Mouse (Mus musculus) megakaryocyte progenitor cell, adult 5-6 weeks (primary cell): ENCODE measurements around the gene B3gnt2. TPM values are rescaled to one million over a fixed set of nuclear protein-coding genes. Genes with fewer than 3 reads are reported as not detected.

Source experiments
- ATAC-seq: replicated peaks from 2 replicates; pipeline ENCODE4 v1.8.0; 2016; ENCODE audit warnings: mild to moderate bottlenecking, moderate TSS enrichment, inconsistent platforms; ENCODE audit not compliant: poor library complexity
- total RNA-seq, 2 experiments: library from RNA; stranded (forward) in 1 of 2; stranded (reverse) in 1 of 2; fragments of 157-497, 149-512 nt in 1 of 2; fragments of 200-1000 nt in 1 of 2; gene quantifications; 2 replicates each; pipeline versions ENCODE4 v1.2.3 to v1.2.4; 2015 to 2017

The B3gnt2 gene
- 6.4 and 8.6 TPM in 2 replicates for total RNA-seq (2015)
- 14.7 and 17.9 TPM in 2 replicates for total RNA-seq (2017)

GRCm38 (mm10) chr11:22860335-22861227 lies at the start of gene B3gnt2:
TSS of gene B3gnt2 (minus strand) at chr11:22860961.
- ATAC-seq = peak; percentile 9

GRCm38 (mm10) chr11:22906453-22906865 lies 45.7 kb upstream of the B3gnt2 start:
- ATAC-seq = peak; percentile 76

GRCm38 (mm10) chr11:22902923-22903322 lies 42.2 kb upstream of the B3gnt2 start:
- ATAC-seq = no peak

GRCm38 (mm10) chr11:22900041-22900440 lies 39.3 kb upstream of the B3gnt2 start:
- ATAC-seq = no peak

GRCm38 (mm10) chr11:22897642-22898041 lies 36.9 kb upstream of the B3gnt2 start:
- ATAC-seq = no peak

- peak; percentile 81 for ATAC-seq
Observed at GRCm38 (mm10) chr11:22897127-22897526, 36.4 kb upstream of the B3gnt2 start.

- ATAC-seq = no peak
Observed at GRCm38 (mm10) chr11:22893075-22893474, 32.3 kb upstream of the B3gnt2 start.

- ATAC-seq = no peak
Observed at GRCm38 (mm10) chr11:22892466-22892865, 31.7 kb upstream of the B3gnt2 start.

GRCm38 (mm10) chr11:22891876-22892275 lies 31.1 kb upstream of the B3gnt2 start:
- peak; percentile 87 for ATAC-seq

GRCm38 (mm10) chr11:22891242-22891641 lies 30.5 kb upstream of the B3gnt2 start:
- peak; percentile 62 for ATAC-seq

- no peak for ATAC-seq
Observed at GRCm38 (mm10) chr11:22889224-22889623, 28.5 kb upstream of the B3gnt2 start.

GRCm38 (mm10) chr11:22886991-22887390 lies 26.2 kb upstream of the B3gnt2 start:
- no peak for ATAC-seq

- no peak for ATAC-seq
Observed at GRCm38 (mm10) chr11:22885350-22885749, 24.6 kb upstream of the B3gnt2 start.

GRCm38 (mm10) chr11:22883676-22884075 lies 22.9 kb upstream of the B3gnt2 start:
- ATAC-seq = no peak

- ATAC-seq = no peak
Observed at GRCm38 (mm10) chr11:22882926-22883325, 22.2 kb upstream of the B3gnt2 start.

- ATAC-seq = no peak
Observed at GRCm38 (mm10) chr11:22880383-22881172, 19.8 kb upstream of the B3gnt2 start.

- no peak for ATAC-seq
Observed at GRCm38 (mm10) chr11:22879645-22880044, 18.9 kb upstream of the B3gnt2 start.

- ATAC-seq = peak; percentile 72
Observed at GRCm38 (mm10) chr11:22876680-22877330, 16.0 kb upstream of the B3gnt2 start.

GRCm38 (mm10) chr11:22875279-22875678 lies 14.5 kb upstream of the B3gnt2 start:
- no peak for ATAC-seq

- ATAC-seq = no peak
Observed at GRCm38 (mm10) chr11:22874747-22875146, 14.0 kb upstream of the B3gnt2 start.

- peak; percentile 3 for ATAC-seq
Observed at GRCm38 (mm10) chr11:22873383-22873782, 12.6 kb upstream of the B3gnt2 start.
